Mouse (Mus musculus) erythroblast, adult 5-6 weeks (primary cell): Measurements from ENCODE around the gene Cyth1. TPM values are rescaled to one million over a fixed set of nuclear protein-coding genes. Genes with fewer than 3 reads are reported as not detected.

Source experiments
- total RNA-seq, 2 experiments: library from RNA; stranded (forward) in 1 of 2; stranded (reverse) in 1 of 2; fragments of 150-400 nt in 1 of 2; fragments of 200-764, 138-1000 nt in 1 of 2; gene quantifications; 2 replicates each; pipeline versions ENCODE4 v1.2.3 to v1.2.4; 2015 to 2017; ENCODE audit warnings: low replicate concordance in 2 of 2

The Cyth1 gene
- total RNA-seq, 2 experiments from 2014 or later: 6.0 to 14.4 TPM

Other genes starting within 250 kb of the Cyth1 start
- gene Dnah17, start 118.0 kb downstream of the Cyth1 start, total RNA-seq (2015; ENCODE audit: low replicate concordance): under 0.01 TPM in 1 of 2 replicates, not detected in the other
- gene Dnah17, start 118.0 kb downstream of the Cyth1 start, total RNA-seq (2017; ENCODE audit: low replicate concordance): not detected in 2 replicates
- 2.1 and 4.6 TPM in 2 replicates for gene Usp36, start 41.7 kb upstream of the Cyth1 start, total RNA-seq (2015; ENCODE audit: low replicate concordance)
- gene Usp36, start 41.7 kb upstream of the Cyth1 start, total RNA-seq (2017; ENCODE audit: low replicate concordance): 1.3 and 2.7 TPM in 2 replicates
- gene Cep295nl, start 93.9 kb upstream of the Cyth1 start, total RNA-seq (2015; ENCODE audit: low replicate concordance): 1.0 TPM in 1 of 2 replicates, not detected in the other
- gene Cep295nl, start 93.9 kb upstream of the Cyth1 start, total RNA-seq (2017; ENCODE audit: low replicate concordance): not detected in 2 replicates
- 4.8 and 12.9 TPM in 2 replicates for gene Timp2, start 107.1 kb upstream of the Cyth1 start, total RNA-seq (2015; ENCODE audit: low replicate concordance)
- 8.3 and 11.3 TPM in 2 replicates for gene Timp2, start 107.1 kb upstream of the Cyth1 start, total RNA-seq (2017; ENCODE audit: low replicate concordance)
- 54.5 and 58.0 TPM in 2 replicates for gene Lgals3bp, start 153.5 kb upstream of the Cyth1 start, total RNA-seq (2015; ENCODE audit: low replicate concordance)
- gene Lgals3bp, start 153.5 kb upstream of the Cyth1 start, total RNA-seq (2017; ENCODE audit: low replicate concordance): 7.7 and 18.0 TPM in 2 replicates
- 3.8 and 10.0 TPM in 2 replicates for gene Cant1, start 170.5 kb upstream of the Cyth1 start, total RNA-seq (2015; ENCODE audit: low replicate concordance)
- gene Cant1, start 170.5 kb upstream of the Cyth1 start, total RNA-seq (2017; ENCODE audit: low replicate concordance): 4.0 and 6.0 TPM in 2 replicates
- not detected in 2 replicates for gene C1qtnf1, start 179.6 kb upstream of the Cyth1 start, total RNA-seq (2015; ENCODE audit: low replicate concordance)
- gene C1qtnf1, start 179.6 kb upstream of the Cyth1 start, total RNA-seq (2017; ENCODE audit: low replicate concordance): not detected in 2 replicates
- 0.63 and 2.1 TPM in 2 replicates for gene Engase, start 228.2 kb upstream of the Cyth1 start, total RNA-seq (2015; ENCODE audit: low replicate concordance)
- gene Engase, start 228.2 kb upstream of the Cyth1 start, total RNA-seq (2017; ENCODE audit: low replicate concordance): 0.84 and 0.85 TPM in 2 replicates